20 mouse cellular contexts compared by ENCODE assay signal in the genomic region with DNA sequence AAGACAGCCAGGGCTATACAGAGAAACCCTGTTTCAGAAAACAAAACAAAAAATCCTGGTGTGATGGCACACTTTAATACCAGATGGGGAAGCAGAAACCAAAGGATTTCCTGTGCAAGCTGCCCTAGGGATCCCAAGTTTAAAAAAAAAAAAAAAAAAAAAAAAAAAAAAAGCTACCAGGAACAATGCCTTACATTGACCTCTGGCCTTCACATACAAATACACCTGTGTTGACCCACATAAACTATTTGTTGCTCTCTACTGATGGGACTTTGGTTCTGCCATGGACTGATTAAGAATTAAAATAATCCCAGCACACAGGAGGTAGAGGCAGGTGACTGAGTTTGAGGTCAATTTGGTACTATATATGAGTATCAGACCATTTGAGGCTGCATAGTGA.
"Had no signal": no experiment of that assay in that cellular context is flagged by ENCODE, and none has a peak within 500 bp of the region (broad histone marks: within the 10 kb centered on the region; RNA-seq: fewer than 3 reads in every experiment).

No protein-coding gene starts in this region.

- DNase-seq: left cerebral cortex, postnatal 4 days; lung, adult 18-20 months; lung, postnatal 10 days; lung, postnatal 36 days; right cerebral cortex, adult 18-20 months; right cerebral cortex, postnatal 14 days; spleen, adult 18-20 months; thymus, postnatal 36 days had no signal

- H3K4me1 ChIP-seq: limb, embryonic 12.5 days; limb, embryonic 15.5 days; lung, embryonic 15.5 days; midbrain, embryonic 15.5 days had no signal

- ATAC-seq: liver, embryonic 12.5 days; midbrain, embryonic 15.5 days had no signal

- H3K4me3 ChIP-seq: limb, embryonic 12.5 days; limb, embryonic 15.5 days; liver, embryonic 12.5 days; liver, embryonic 15.5 days; lung, embryonic 15.5 days; midbrain, embryonic 10.5 days; midbrain, embryonic 15.5 days; neural tube, embryonic 12.5 days; neural tube, embryonic 15.5 days; stomach, embryonic 15.5 days had no signal

- H3K27ac ChIP-seq: kidney, postnatal 0 days; limb, embryonic 12.5 days; limb, embryonic 15.5 days; liver, embryonic 12.5 days; liver, embryonic 15.5 days; lung, embryonic 15.5 days; midbrain, embryonic 10.5 days; midbrain, embryonic 15.5 days; neural tube, embryonic 12.5 days; neural tube, embryonic 15.5 days; stomach, embryonic 15.5 days had no signal

- H3K9ac ChIP-seq: limb, embryonic 12.5 days; limb, embryonic 15.5 days; liver, embryonic 12.5 days; liver, embryonic 15.5 days; lung, embryonic 15.5 days; midbrain, embryonic 15.5 days; neural tube, embryonic 12.5 days; neural tube, embryonic 15.5 days; stomach, embryonic 15.5 days had no signal

- H3K4me2 ChIP-seq: limb, embryonic 12.5 days; limb, embryonic 15.5 days; liver, embryonic 12.5 days; liver, embryonic 15.5 days; lung, embryonic 15.5 days; midbrain, embryonic 15.5 days; neural tube, embryonic 12.5 days; neural tube, embryonic 15.5 days; stomach, embryonic 15.5 days had no signal

- H3K9me3 ChIP-seq: limb, embryonic 12.5 days; limb, embryonic 15.5 days; liver, embryonic 12.5 days; liver, embryonic 15.5 days; lung, embryonic 15.5 days; megakaryocyte, embryonic 14.5 days; midbrain, embryonic 10.5 days; midbrain, embryonic 15.5 days; neural tube, embryonic 12.5 days; neural tube, embryonic 15.5 days; stomach, embryonic 15.5 days had no signal

- H3K27me3 ChIP-seq: limb, embryonic 12.5 days; limb, embryonic 15.5 days; liver, embryonic 12.5 days; liver, embryonic 15.5 days; lung, embryonic 15.5 days; megakaryocyte, embryonic 14.5 days; midbrain, embryonic 15.5 days; neural tube, embryonic 12.5 days; neural tube, embryonic 15.5 days; stomach, embryonic 15.5 days had no signal
